Mouse (Mus musculus) liver, adult 2 months (tissue): Measurements from ENCODE around the gene Abr. TPM values are rescaled to one million over a fixed set of nuclear protein-coding genes. Genes with fewer than 3 reads are reported as not detected.

ENCODE experiments used
- DNase-seq: peaks from one replicate; pipeline ENCODE4 v3.0.0-alpha.2; 2011; ENCODE audit warnings: low read depth, low spot score; ENCODE audit errors: extremely low read depth
- H3K27ac ChIP-seq: fragments of 200-500 bp; replicated peaks from 2 replicates; pipeline ENCODE4 v1.5.1; 2012; ENCODE audit warnings: low read depth, mild to moderate bottlenecking, control low read depth, inconsistent platforms, low read length; ENCODE audit not compliant: insufficient read depth
- H3K27me3 ChIP-seq: fragments of 200-500 bp; 2 replicates; pipeline ENCODE4 v1.6.1; 2012; ENCODE audit warnings: mild to moderate bottlenecking, moderate library complexity, low read length, inconsistent platforms; ENCODE audit not compliant: control insufficient read depth, insufficient read depth
- H3K36me3 ChIP-seq: fragments of 200-500 bp; 2 replicates; pipeline ENCODE4 v1.6.1; 2012; ENCODE audit warnings: low read length, inconsistent platforms; ENCODE audit not compliant: control insufficient read depth, insufficient read depth
- H3K4me1 ChIP-seq: fragments of 200-500 bp; 2 replicates; pipeline ENCODE4 v1.6.1; 2011; ENCODE audit warnings: low read length; ENCODE audit not compliant: control insufficient read depth, insufficient read depth
- H3K4me3 ChIP-seq: fragments of 200-500 bp; 2 replicates; pipeline ENCODE4 v1.5.1; 2011; ENCODE audit warnings: low read depth, mild to moderate bottlenecking, control low read depth, low read length, moderate library complexity; ENCODE audit not compliant: insufficient read depth
- H3K79me2 ChIP-seq: fragments of 200-500 bp; 2 replicates; pipeline ENCODE4 v1.6.1; 2012; ENCODE audit warnings: inconsistent platforms, mild to moderate bottlenecking, low read length, moderate library complexity; ENCODE audit not compliant: control insufficient read depth, insufficient read depth
- H3K9ac ChIP-seq: fragments of 200-500 bp; 2 replicates; pipeline ENCODE4 v1.6.1; 2012; ENCODE audit warnings: low read depth, mild to moderate bottlenecking, control low read depth, inconsistent platforms, low read length
- CTCF ChIP-seq: fragments of 200-500 bp; IDR thresholded peaks from 2 replicates; pipeline ENCODE4 v1.5.1; 2011; ENCODE audit warnings: low read depth, low read length, control low read depth
- POLR2A ChIP-seq: fragments of 200-500 bp; IDR thresholded peaks from 2 replicates; pipeline ENCODE4 v1.6.1; 2011; ENCODE audit warnings: low read length, control low read depth; ENCODE audit not compliant: insufficient read depth; ENCODE audit errors: extremely low read depth
- WGBS: fragments of 180-500 bp; shearing (Covaris S2); methylation state at CpG from one replicate; pipeline ENCODE4 v1.1.7; 2018; 5-methylcytosine and 5-hydroxymethylcytosine counted together
- polyA plus RNA-seq: library from polyadenylated mRNA; depleted of rRNA; stranded (reverse); fragments of >200 nt; gene quantifications from 2 replicates; pipeline ENCODE4 v1.2.3, GENCODE M21; 2012
- total RNA-seq: library from RNA; depleted of rRNA; stranded (reverse); fragments of >200 nt; gene quantifications from 2 replicates; pipeline ENCODE4 v1.2.3, GENCODE M21; 2014

The Abr gene
- total and polyA plus RNA-seq, 2 experiments: 3.3 to 3.9 TPM

- Histone ChIP-seq H3K9ac (no peak overlapping the region), H3K27me3 (no peaks in the 10 kb centered on the region), H3K4me3 (no peak overlapping the region), H3K4me1 (no peaks in the 10 kb centered on the region), H3K79me2 (no peaks in the 10 kb centered on the region), H3K36me3 (no peaks in the 10 kb centered on the region), H3K27ac (no peak overlapping the region)
- TF ChIP-seq POLR2A (no peak), CTCF (no peak)
- WGBS: 79% methylated on average over 8 of the region's 8 CpGs
- DNase-seq: no peak
Measured at GRCm38 (mm10) chr11:76445459-76445858, 176.7 kb downstream of the Abr start.

GRCm38 (mm10) chr11:76439666-76440065 lies 182.4 kb downstream of the Abr start:
- 80% methylated on average over 3 of the region's 3 CpGs for WGBS
- Histone ChIP-seq H3K9ac (no peak overlapping the region), H3K27me3 (no peaks in the 10 kb centered on the region), H3K79me2 (no peaks in the 10 kb centered on the region), H3K27ac (no peak overlapping the region), H3K36me3 (no peaks in the 10 kb centered on the region), H3K4me1 (no peaks in the 10 kb centered on the region), H3K4me3 (no peak overlapping the region)
- DNase-seq: no peak
- TF ChIP-seq POLR2A (no peak), CTCF (no peak)

GRCm38 (mm10) chr11:76436864-76437437 lies 185.2 kb downstream of the Abr start:
- Histone ChIP-seq H3K4me3 (peak overlapping the region; percentile 39), H3K27ac (0 out of 2 replicates have a peak overlapping the region, but pooled peaks have one; percentile 22), H3K9ac (peak overlapping the region; percentile 38), H3K27me3 (no peaks in the 10 kb centered on the region), H3K4me1 (no peaks in the 10 kb centered on the region), H3K36me3 (no peaks in the 10 kb centered on the region), H3K79me2 (no peaks in the 10 kb centered on the region)
- TF ChIP-seq POLR2A: no peak
- no peak for TF ChIP-seq CTCF
- 27% methylated on average over 27 of the region's 28 CpGs for WGBS
- no peak for DNase-seq

- peak; percentile 24 for DNase-seq
- Histone ChIP-seq H3K4me3 (no peak overlapping the region), H3K27ac (no peak overlapping the region), H3K27me3 (no peaks in the 10 kb centered on the region), H3K36me3 (no peaks in the 10 kb centered on the region), H3K4me1 (no peaks in the 10 kb centered on the region), H3K79me2 (no peaks in the 10 kb centered on the region), H3K9ac (no peak overlapping the region)
- 57% methylated on average over 5 of the region's 5 CpGs for WGBS
- TF ChIP-seq CTCF (no peak), POLR2A (no peak)
Measured at GRCm38 (mm10) chr11:76436009-76436408, 186.1 kb downstream of the Abr start.

- Histone ChIP-seq H3K79me2 (no peaks in the 10 kb centered on the region), H3K36me3 (no peaks in the 10 kb centered on the region), H3K27me3 (no peaks in the 10 kb centered on the region), H3K4me3 (no peak overlapping the region), H3K27ac (no peak overlapping the region), H3K4me1 (no peaks in the 10 kb centered on the region), H3K9ac (no peak overlapping the region)
- DNase-seq: no peak
- 89% methylated on average over 6 of the region's 6 CpGs for WGBS
- TF ChIP-seq CTCF (no peak), POLR2A (no peak)
Measured at GRCm38 (mm10) chr11:76429966-76430631, 192.0 kb downstream of the Abr start.

GRCm38 (mm10) chr11:76429556-76429955 lies 192.6 kb downstream of the Abr start:
- Histone ChIP-seq H3K27ac (no peak overlapping the region), H3K4me1 (no peaks in the 10 kb centered on the region), H3K9ac (no peak overlapping the region), H3K27me3 (no peaks in the 10 kb centered on the region), H3K79me2 (no peaks in the 10 kb centered on the region), H3K36me3 (no peaks in the 10 kb centered on the region), H3K4me3 (no peak overlapping the region)
- TF ChIP-seq POLR2A (no peak), CTCF (no peak)
- DNase-seq: no peak
- 83% methylated on average over 7 of the region's 7 CpGs for WGBS
